Mouse (Mus musculus): ENCODE measurements around the gene Sag. TPM values are rescaled to one million over a fixed set of nuclear protein-coding genes. Genes with fewer than 3 reads are reported as not detected.

The Sag gene
- polyA plus RNA-seq, 1 experiment from 2014 or later = 1.4 TPM

DNA sequence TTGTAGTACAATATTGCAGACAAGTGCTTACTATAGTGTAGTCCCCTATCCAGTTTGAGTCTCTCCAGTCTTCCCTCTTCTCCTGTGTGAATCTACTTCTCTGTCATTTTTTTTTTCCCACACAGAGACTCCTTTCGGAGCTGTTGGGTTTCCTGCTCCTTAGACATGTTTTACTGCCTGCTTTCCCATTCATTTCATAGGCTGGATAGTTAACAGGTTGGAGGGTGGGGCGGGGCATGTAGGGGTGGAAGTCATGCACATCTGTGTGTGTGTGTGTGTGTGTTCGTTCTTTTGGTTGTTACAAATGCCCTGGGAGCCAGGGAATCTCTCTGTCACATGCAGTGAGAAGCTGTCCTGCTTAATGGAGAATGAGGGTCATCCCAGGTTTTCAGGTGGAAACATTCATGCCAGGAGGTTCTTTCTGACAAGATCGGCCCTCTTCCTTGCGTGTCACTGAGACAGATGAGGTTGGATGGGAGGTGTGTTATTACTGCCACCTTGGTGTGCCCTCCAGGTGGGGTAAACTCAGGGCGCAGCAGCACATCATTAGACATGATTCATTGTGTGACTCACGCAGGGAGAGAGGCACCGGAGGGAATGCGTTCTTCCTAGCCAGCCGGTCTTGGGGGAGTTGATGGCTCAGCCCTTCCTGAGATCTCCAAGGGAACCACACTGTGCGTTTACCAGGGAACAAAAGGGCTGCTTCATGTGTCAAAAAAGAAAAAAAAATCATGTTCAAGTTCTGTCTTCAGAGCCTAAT lies 44.9 kb downstream of the Sag start:
- WGBS (ENCODE audit: insufficient replicate concordance) = 61% methylated on average over 11 of the region's 11 CpGs
- Histone ChIP-seq H3K9ac (no peak overlapping the region), H3K27ac (no peak overlapping the region), H3K4me3 (no peak overlapping the region), H3K36me3 (no peaks in the 10 kb centered on the region), H3K4me2 (no peak overlapping the region), H3K4me1 (peaks cover 38% of the 10 kb centered on the region), H3K27me3 (replicated peaks) (0 out of 2 replicates have a peak, but pooled peaks cover 8% of the 10 kb centered on the region), H3K9me3 (replicated peaks) (no peaks in the 10 kb centered on the region)
- ATAC-seq = no peak

DNA sequence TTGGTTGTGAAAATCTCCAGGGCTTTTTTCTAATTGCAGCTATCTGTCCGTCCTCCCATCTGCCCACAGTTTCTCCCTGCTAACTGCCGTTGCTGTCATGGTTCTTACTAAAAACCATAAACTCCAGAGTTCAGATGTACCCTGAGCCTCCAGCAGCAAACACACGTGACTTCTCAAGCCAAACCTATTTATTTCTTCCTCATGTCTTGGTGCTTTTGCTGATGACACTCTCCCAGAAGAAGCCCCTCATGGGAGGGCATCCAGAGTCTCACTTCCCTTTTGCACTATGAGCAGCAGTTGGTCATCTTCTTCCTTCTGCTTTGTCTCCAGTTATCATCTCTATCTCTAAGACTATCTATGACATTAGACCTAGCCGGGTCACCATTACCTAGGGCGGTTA lies 45.8 kb downstream of the Sag start:
- Histone ChIP-seq H3K9me3 (replicated peaks) (no peaks in the 10 kb centered on the region), H3K4me3 (no peak overlapping the region), H3K27me3 (replicated peaks) (0 out of 2 replicates have a peak, but pooled peaks cover 8% of the 10 kb centered on the region), H3K36me3 (no peaks in the 10 kb centered on the region), H3K4me2 (no peak overlapping the region), H3K27ac (no peak overlapping the region), H3K9ac (no peak overlapping the region), H3K4me1 (peaks cover 45% of the 10 kb centered on the region)
- no peak for ATAC-seq
- WGBS (ENCODE audit: insufficient replicate concordance) = 30% methylated on average over 5 of the region's 5 CpGs

DNA sequence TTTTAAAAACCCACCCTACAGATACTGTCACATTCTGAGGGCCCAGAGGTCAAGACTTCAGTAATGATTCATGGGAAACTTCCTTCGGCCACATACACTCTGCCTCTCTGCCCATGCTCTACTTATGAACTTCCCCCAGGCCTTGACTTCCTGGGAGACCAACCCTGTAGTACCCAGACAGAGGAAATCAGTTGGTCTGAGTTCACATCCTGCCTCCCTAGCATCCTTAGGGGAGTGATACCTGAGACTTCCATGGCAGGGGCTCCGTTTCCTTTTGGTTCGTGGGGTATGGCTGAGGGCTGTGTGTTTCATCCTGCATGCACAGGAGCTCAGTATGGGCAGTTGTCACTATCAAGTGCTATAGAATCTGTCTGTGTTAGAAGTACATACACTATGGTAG lies 47.9 kb downstream of the Sag start:
- 0 out of 2 replicates have a peak, but pooled peaks cover 6% of the 10 kb centered on the region for H3K27me3 ChIP-seq (replicated peaks)
- peaks cover 62% of the 10 kb centered on the region for H3K4me1 ChIP-seq
- no peak for ATAC-seq
- no peaks in the 10 kb centered on the region for H3K36me3 ChIP-seq
- H3K27ac ChIP-seq = no peak overlapping the region
- no peaks in the 10 kb centered on the region for H3K9me3 ChIP-seq (replicated peaks)
- no peak overlapping the region for H3K4me2 ChIP-seq
- H3K4me3 ChIP-seq = no peak overlapping the region
- WGBS (ENCODE audit: insufficient replicate concordance) = 70% methylated on average over 3 of the region's 3 CpGs
- no peak overlapping the region for H3K9ac ChIP-seq

DNA sequence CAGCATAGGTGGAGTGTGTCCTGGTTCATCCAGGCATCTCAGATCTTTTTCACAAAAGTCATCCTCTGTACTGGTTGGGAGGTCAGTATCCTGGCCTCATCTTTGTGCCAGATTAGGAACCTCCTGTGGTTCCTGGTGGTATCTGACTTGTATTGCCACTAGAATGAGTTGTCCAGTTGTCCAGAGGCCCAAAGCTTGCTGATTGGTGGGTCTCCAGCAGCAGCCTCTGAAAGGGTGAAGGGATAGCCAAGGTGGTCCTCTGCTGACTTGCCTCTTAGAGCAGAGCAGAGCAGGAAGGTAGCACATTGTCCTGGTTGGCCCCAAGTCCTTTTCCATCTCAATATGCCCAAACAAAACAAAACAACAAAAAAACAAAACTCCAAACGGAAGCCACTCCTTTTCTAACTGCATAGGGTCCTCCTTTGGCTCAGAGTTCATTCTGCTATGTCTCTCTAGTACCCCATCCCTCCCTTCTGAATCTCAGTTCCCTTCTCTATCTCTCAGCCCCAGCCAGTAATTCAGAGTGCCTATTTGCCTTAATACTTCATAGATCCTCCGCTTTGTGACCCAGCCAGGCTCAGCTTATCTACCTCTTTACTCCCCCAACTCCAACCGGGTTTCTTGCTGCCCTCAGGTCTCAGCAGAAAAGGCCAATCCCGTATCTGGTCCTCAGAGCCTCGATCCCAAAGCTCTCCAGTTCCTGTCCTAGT lies 48.8 kb downstream of the Sag start:
- H3K9me3 ChIP-seq (replicated peaks) = no peaks in the 10 kb centered on the region
- peak overlapping the region; percentile 97 for H3K4me2 ChIP-seq
- whole genome bisulfite sequencing (ENCODE audit: insufficient replicate concordance) = 42% methylated on average over 5 of the region's 5 CpGs
- peak overlapping the region; percentile 97; the same call in 1 of the 2 replicates for H3K9ac ChIP-seq
- no peaks in the 10 kb centered on the region for H3K36me3 ChIP-seq
- H3K27ac ChIP-seq = peak overlapping the region; percentile 48; the same call in 1 of the 2 replicates
- peaks cover 57% of the 10 kb centered on the region for H3K4me1 ChIP-seq
- H3K27me3 ChIP-seq (replicated peaks) = 0 out of 2 replicates have a peak, but pooled peaks cover 6% of the 10 kb centered on the region
- H3K4me3 ChIP-seq = peak overlapping the region; percentile 99
- no peak for ATAC-seq

DNA sequence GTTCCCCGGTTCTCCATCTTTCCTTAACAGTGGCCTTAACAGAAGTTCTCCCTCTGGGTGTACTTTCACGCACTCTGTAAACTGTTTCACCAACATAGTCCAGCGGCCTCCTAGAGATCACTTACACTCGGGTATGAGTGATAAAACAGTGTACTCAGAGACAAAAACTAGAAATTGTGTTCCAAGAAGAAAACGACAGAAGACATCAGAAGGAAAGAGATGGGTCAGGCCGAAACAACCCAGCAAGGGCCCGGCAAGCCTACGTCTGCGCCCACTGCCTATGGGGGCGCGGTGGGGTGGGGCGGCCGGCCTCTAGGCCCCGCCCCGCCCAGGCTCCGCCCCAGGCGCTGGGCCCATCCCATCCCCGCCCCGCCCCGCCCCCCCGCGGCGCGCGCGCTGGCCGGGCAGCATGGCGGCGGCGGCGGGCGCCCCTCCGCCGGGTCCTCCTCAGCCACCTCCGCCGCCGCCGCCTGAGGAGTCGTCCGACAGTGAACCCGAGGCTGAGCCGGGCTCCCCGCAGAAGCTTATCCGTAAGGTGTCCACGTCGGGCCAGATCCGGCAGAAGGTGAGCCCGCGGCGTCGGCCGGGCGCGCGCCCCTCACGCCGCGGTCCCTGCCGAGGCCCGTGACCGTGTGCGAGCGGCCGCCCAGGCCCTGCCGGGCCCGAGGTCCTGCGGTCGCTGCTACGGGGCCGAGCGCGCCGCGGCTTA lies 49.6 kb downstream of the Sag start, which contains the start of gene Dgkd:
Gene Dgkd, plus strand, starts transcription at position 396 of the 709 bp plus-strand sequence.
- H3K9me3 ChIP-seq (replicated peaks) = no peaks in the 10 kb centered on the region
- peak within 1 kb of the TSS; percentile 97 for H3K4me2 ChIP-seq
- 1% methylated on average over 58 of the region's 74 CpGs for WGBS (ENCODE audit: insufficient replicate concordance)
- H3K27ac ChIP-seq = peak within 1 kb of the TSS; percentile 80
- peak; percentile 92 for ATAC-seq
- 0 out of 2 replicates have a peak, but pooled peaks cover 6% of the 10 kb centered on the region for H3K27me3 ChIP-seq (replicated peaks)
- 0 out of 2 replicates have a peak, but pooled peaks cover 2% of the 10 kb centered on the region for H3K36me3 ChIP-seq
- H3K9ac ChIP-seq = peak within 1 kb of the TSS; percentile 97
- peaks cover 56% of the 10 kb centered on the region for H3K4me1 ChIP-seq
- H3K4me3 ChIP-seq = peak within 1 kb of the TSS; percentile 99

DNA sequence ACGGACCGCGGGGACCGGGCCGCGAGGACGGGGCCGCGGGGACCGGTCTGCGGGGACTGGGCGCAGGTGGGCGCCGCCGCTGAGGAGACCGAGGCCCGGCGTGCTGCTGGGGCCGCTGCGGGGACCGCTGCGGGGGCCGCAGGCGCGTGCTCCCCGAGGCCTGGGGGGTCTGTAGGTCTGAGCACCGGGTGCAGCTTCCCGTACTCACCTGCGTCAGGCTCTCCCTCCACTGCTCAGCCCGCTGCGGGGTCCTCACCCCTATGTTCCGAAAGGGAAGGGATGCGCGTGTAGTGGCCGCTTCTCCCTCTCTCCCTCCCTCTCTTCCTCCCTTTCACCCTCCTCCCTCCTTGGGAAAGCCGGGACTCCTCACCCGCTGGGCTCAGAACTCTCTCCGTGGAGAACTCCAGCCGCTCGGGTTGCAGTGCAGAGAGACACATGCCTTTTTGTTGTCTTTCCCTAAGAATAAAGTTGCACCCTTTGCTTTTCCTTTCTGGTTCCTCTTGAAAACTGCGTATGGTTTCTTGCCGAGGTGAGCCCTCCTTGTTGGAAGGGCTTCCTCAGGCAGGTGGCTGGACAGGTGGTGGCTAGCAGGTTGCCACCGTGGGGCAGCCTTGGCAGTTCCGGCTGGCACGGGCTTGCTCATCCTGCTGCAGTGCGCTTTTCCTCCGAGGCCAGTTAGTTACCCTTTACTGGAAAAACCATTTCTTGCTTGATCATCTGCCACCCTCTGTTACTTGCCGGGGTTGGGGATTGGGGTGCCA lies 50.3 kb downstream of the Sag start:
- peak overlapping the region; percentile 97 for H3K4me2 ChIP-seq
- no peaks in the 10 kb centered on the region for H3K9me3 ChIP-seq (replicated peaks)
- WGBS (ENCODE audit: insufficient replicate concordance) = under 1% methylated on average over 44 of the region's 48 CpGs
- H3K4me3 ChIP-seq = peak overlapping the region; percentile 99
- 0 out of 2 replicates have a peak, but pooled peaks cover 2% of the 10 kb centered on the region for H3K36me3 ChIP-seq
- H3K27ac ChIP-seq = peak overlapping the region; percentile 80
- 0 out of 2 replicates have a peak, but pooled peaks cover 6% of the 10 kb centered on the region for H3K27me3 ChIP-seq (replicated peaks)
- H3K4me1 ChIP-seq = peaks cover 56% of the 10 kb centered on the region
- no peak; the same call in 1 of the 2 replicates for ATAC-seq
- peak overlapping the region; percentile 97 for H3K9ac ChIP-seq

DNA sequence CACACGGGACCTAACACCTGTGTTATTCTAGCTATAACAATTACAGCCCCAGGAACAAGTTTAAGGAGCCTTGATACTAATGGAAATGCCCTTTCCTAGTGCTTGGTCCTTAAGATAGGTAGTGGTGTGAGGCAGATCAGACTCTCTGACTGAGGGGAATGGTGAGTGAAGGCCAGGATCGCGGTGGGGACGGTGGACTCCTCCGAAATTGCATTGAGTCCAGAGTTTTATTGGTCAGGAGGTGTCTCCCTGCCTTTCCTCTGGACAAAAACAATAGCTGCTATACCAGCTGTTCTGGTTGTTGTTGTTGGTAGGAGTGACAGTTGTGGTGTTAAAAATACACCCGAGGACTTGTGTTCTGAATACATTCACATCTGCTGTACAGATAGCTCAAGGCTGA lies 50.9 kb downstream of the Sag start:
- Histone ChIP-seq H3K9me3 (replicated peaks) (no peaks in the 10 kb centered on the region), H3K36me3 (0 out of 2 replicates have a peak, but pooled peaks cover 2% of the 10 kb centered on the region), H3K4me1 (peaks cover 58% of the 10 kb centered on the region), H3K27ac (0 out of 2 replicates have a peak overlapping the region, but pooled peaks have one; percentile 80), H3K9ac (peak overlapping the region; percentile 97), H3K27me3 (replicated peaks) (0 out of 2 replicates have a peak, but pooled peaks cover 6% of the 10 kb centered on the region), H3K4me3 (peak overlapping the region; percentile 99), H3K4me2 (peak overlapping the region; percentile 97)
- ATAC-seq = no peak
- whole genome bisulfite sequencing (ENCODE audit: insufficient replicate concordance) = 23% methylated on average over 6 of the region's 6 CpGs

DNA sequence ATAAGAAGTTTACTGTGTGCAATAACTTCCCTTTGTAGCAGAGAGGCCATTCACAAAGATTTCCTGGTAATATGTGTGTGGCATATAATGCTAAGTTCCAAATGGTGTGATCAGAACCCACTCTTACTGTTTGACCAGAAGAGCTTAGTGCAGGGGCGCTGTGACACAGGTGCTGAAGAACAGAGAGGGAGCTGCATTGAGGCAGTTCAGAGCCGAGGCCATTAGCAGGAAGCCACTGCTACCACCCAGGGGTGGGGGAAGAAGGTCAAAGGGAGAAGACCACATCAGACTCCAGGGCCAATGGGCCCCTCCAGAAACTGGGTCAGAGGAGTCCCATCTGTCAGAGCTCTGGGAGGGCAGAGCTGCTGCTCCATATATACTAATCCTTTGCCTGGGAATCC lies 51.4 kb downstream of the Sag start:
- no peaks in the 10 kb centered on the region for H3K9me3 ChIP-seq (replicated peaks)
- ATAC-seq = no peak
- H3K36me3 ChIP-seq = 0 out of 2 replicates have a peak, but pooled peaks cover 2% of the 10 kb centered on the region
- H3K9ac ChIP-seq = peak overlapping the region; percentile 97; the same call in 1 of the 2 replicates
- peak overlapping the region; percentile 99 for H3K4me3 ChIP-seq
- 0 out of 2 replicates have a peak, but pooled peaks cover 6% of the 10 kb centered on the region for H3K27me3 ChIP-seq (replicated peaks)
- H3K4me2 ChIP-seq = peak overlapping the region; percentile 97
- no peak overlapping the region for H3K27ac ChIP-seq
- WGBS (ENCODE audit: insufficient replicate concordance) = 13% methylated on average over 2 of the region's 2 CpGs
- peaks cover 58% of the 10 kb centered on the region for H3K4me1 ChIP-seq

DNA sequence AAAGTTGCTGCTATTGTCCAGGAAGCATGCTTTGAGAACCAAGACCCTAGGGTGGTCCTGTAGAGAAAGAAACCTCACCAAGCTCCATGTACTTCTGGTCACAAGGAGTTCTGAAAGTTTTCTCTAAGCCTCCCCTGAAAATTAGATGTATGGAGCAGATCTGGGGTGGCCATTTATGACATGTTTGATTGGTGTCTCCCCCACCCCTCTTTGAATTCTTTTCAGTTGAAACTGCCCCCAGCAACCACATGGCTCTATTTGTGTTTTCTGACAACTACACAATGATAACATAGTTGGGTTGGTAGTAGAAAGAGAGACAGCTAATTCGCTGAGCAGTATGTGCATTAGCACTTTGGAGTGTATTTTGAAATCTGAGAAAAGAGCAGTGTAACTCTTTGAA lies 52.0 kb downstream of the Sag start:
- ATAC-seq = no peak
- Histone ChIP-seq H3K27ac (no peak overlapping the region), H3K4me2 (peak overlapping the region; percentile 97), H3K9ac (no peak overlapping the region), H3K9me3 (replicated peaks) (no peaks in the 10 kb centered on the region), H3K4me1 (peaks cover 58% of the 10 kb centered on the region), H3K27me3 (replicated peaks) (0 out of 2 replicates have a peak, but pooled peaks cover 6% of the 10 kb centered on the region), H3K4me3 (no peak overlapping the region), H3K36me3 (0 out of 2 replicates have a peak, but pooled peaks cover 2% of the 10 kb centered on the region)
- WGBS (ENCODE audit: insufficient replicate concordance) = 74% methylated on average over 1 of the region's 1 CpGs

DNA sequence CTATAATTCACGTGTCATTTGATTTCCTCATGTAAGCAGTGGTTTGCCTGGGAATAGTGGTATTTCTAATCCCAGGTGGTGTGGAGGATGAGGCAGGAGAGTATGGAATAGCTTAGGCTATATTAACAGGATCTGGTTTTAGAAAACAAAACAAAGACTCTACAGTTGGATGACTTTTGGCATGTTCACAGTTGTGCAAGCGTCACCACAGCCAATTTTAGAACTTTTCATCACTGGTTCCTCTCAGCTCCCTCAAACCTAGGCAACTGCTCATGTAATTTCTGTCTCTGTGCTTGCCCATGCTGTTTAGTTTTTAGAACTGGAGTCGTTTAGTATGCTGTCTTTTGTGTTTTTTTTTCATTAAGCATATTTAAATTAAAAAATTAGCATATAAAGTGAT lies 53.3 kb downstream of the Sag start:
- Histone ChIP-seq H3K9me3 (replicated peaks) (no peaks in the 10 kb centered on the region), H3K27ac (no peak overlapping the region), H3K4me1 (peaks cover 61% of the 10 kb centered on the region), H3K9ac (no peak overlapping the region), H3K36me3 (0 out of 2 replicates have a peak, but pooled peaks cover 2% of the 10 kb centered on the region), H3K4me2 (no peak overlapping the region), H3K4me3 (no peak overlapping the region), H3K27me3 (replicated peaks) (0 out of 2 replicates have a peak, but pooled peaks cover 6% of the 10 kb centered on the region)
- no peak for ATAC-seq
- 56% methylated on average over 3 of the region's 3 CpGs for WGBS (ENCODE audit: insufficient replicate concordance)

DNA sequence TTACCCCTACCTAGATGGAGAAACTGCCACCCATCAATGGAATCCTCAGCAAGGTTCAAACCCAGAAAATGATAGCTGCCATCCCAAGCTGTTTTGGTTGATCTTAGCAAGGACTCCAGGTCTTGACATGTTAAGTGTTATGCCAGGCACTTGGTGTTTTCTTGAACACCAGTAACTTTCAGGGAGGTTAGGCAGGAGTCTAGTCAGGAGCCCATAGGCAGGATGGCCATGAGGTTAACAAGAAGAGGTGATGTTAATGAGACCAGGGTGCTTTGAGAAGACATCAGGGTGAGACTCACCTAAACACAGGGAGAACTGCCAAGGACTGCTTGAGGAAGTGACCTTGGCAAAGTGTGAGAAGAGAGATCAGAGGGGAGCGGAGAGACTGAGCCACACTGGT lies 54.6 kb downstream of the Sag start:
- no peak for ATAC-seq
- Histone ChIP-seq H3K4me2 (no peak overlapping the region), H3K9ac (no peak overlapping the region), H3K4me1 (peaks cover 62% of the 10 kb centered on the region), H3K36me3 (0 out of 2 replicates have a peak, but pooled peaks cover 2% of the 10 kb centered on the region), H3K27me3 (replicated peaks) (no peaks in the 10 kb centered on the region), H3K4me3 (no peak overlapping the region), H3K27ac (no peak overlapping the region), H3K9me3 (replicated peaks) (no peaks in the 10 kb centered on the region)
- 83% methylated on average over 1 of the region's 1 CpGs for WGBS (ENCODE audit: insufficient replicate concordance)
